8 mouse cellular contexts compared by ENCODE assay signal in the genomic region with DNA sequence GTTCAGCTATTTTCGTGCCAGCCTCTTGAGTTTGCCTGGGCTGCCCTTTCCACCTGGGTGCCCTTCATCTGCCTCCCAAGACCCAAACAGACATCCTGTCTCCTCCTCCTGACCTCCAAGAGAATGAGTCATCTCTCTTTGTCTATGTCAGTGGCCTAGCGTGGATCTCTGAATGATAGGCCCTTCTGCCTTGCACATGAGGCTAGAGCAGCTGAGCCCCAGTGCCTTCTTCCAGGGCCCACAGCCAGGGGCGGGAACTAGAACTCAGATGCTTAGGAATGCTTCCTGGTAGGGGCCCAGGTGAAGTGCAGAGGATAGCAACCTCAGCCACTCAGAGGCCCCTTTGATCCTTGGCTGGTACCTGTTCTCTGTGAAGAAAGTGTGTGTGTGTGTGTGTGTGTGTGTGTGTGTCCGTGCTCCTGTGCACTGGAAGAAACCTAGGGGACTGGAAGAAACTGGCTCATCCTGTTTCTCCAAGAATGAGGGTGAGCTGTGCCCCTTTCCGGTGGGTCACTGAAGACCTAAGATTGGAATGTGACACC. TPM values are rescaled to one million over a fixed set of nuclear protein-coding genes. Genes with fewer than 3 reads are reported as not detected.
DNase-seq lines count a peak whose midpoint lies in the region; ATAC-seq and TF ChIP-seq lines count a peak whose summit lies in the region.

No protein-coding gene starts in this region.

- no peak for DNase-seq in liver, embryonic 11.5 days (ENCODE audit: low spot score)
- no peak for DNase-seq in liver
- DNase-seq in hindbrain, embryonic 14.5 days (ENCODE audit: low spot score): no peak
- DNase-seq in liver, embryonic 13.5 days: no peak
- DNase-seq in testis, postnatal 10 days (ENCODE audit: low spot score): no peak
- no peak for DNase-seq in heart, adult 2 months
- DNase-seq in spleen, adult 18-20 months: no peak

- WGBS in liver, embryonic 11.5 days: 38% methylated on average over 5 of the region's 5 CpGs
- WGBS in hindbrain, embryonic 14.5 days: 51% methylated on average over 5 of the region's 5 CpGs
- 45% methylated on average over 5 of the region's 5 CpGs for whole genome bisulfite sequencing in liver, embryonic 13.5 days (ENCODE audit: insufficient replicate concordance)
- 29% methylated on average over 5 of the region's 5 CpGs for WGBS in heart, adult 2 months

- ATAC-seq in liver, embryonic 11.5 days (replicated peaks; ENCODE audit: low FRiP score): no peak
- peak; percentile 58 for ATAC-seq in activated CD4-positive, CD25-positive, alpha-beta regulatory T cell, adult 4 months
- ATAC-seq in hindbrain, embryonic 14.5 days (ENCODE audit: low FRiP score): no peak
- ATAC-seq in liver, embryonic 13.5 days (ENCODE audit: low read depth): no peak

- no peak for TF ChIP-seq POLR2A in heart, adult 2 months (IDR thresholded peaks at IDR 0.05; ENCODE audit: insufficient read depth, low read depth, low read length)

- no peaks in the 10 kb centered on the region for H3K9me3 ChIP-seq in liver, embryonic 11.5 days (ENCODE audit: control insufficient read depth, low read length)
- H3K9me3 ChIP-seq in hindbrain, embryonic 14.5 days (ENCODE audit: control insufficient read depth, low read length): no peaks in the 10 kb centered on the region
- H3K9me3 ChIP-seq in liver, embryonic 13.5 days (replicated peaks): no peaks in the 10 kb centered on the region

- no peak overlapping the region for H3K4me3 ChIP-seq in liver, embryonic 11.5 days (ENCODE audit: low read depth, low read length)
- no peak overlapping the region for H3K4me3 ChIP-seq in hindbrain, embryonic 14.5 days (replicated peaks; ENCODE audit: low read length)
- no peak overlapping the region for H3K4me3 ChIP-seq in liver, embryonic 13.5 days (replicated peaks)
- no peak overlapping the region for H3K4me3 ChIP-seq in heart, adult 2 months

- no peak overlapping the region for H3K9ac ChIP-seq in liver, embryonic 11.5 days (ENCODE audit: low read depth, low read length)
- H3K9ac ChIP-seq in hindbrain, embryonic 14.5 days: 0 out of 2 replicates have a peak overlapping the region, but pooled peaks have one; percentile 25
- peak overlapping the region; percentile 29; the same call in 1 of the 2 replicates for H3K9ac ChIP-seq in liver, embryonic 13.5 days
- H3K9ac ChIP-seq in heart, adult 2 months (ENCODE audit: low read depth, low read length): no peak overlapping the region

- H3K4me1 ChIP-seq in liver, embryonic 11.5 days (replicated peaks; ENCODE audit: control insufficient read depth, insufficient read depth, low read length): peaks cover 61% of the 10 kb centered on the region
- peaks cover 59% of the 10 kb centered on the region for H3K4me1 ChIP-seq in hindbrain, embryonic 14.5 days (replicated peaks; ENCODE audit: control insufficient read depth, insufficient read depth, low read length)
- peaks cover 80% of the 10 kb centered on the region for H3K4me1 ChIP-seq in liver, embryonic 13.5 days (replicated peaks)
- H3K4me1 ChIP-seq in heart, adult 2 months (ENCODE audit: control insufficient read depth, insufficient read depth, low read length): peaks cover 34% of the 10 kb centered on the region

- no peak for TF ChIP-seq EP300 in heart, adult 2 months (IDR thresholded peaks at IDR 0.05; ENCODE audit: insufficient read depth, low read depth, low read length)

- H3K4me2 ChIP-seq in liver, embryonic 11.5 days: peak overlapping the region; percentile 13
- no peak overlapping the region for H3K4me2 ChIP-seq in hindbrain, embryonic 14.5 days (replicated peaks)
- H3K4me2 ChIP-seq in liver, embryonic 13.5 days: peak overlapping the region; percentile 15; the same call in 1 of the 2 replicates

- intact Hi-C loops in heart, adult 2 months (cut with DNase I): loop anchor here (5.0 kb wide), 2 partner anchors 34 to 244 kb away; partner anchors contain the start of genes Drc3 and Tom1l2

- H3K27me3 ChIP-seq in liver, embryonic 11.5 days (replicated peaks; ENCODE audit: control insufficient read depth, insufficient read depth, low read length): no peaks in the 10 kb centered on the region
- H3K27me3 ChIP-seq in hindbrain, embryonic 14.5 days (ENCODE audit: control insufficient read depth, insufficient read depth, low read length): no peaks in the 10 kb centered on the region
- H3K27me3 ChIP-seq in liver, embryonic 13.5 days: no peaks in the 10 kb centered on the region
- no peaks in the 10 kb centered on the region for H3K27me3 ChIP-seq in heart, adult 2 months (ENCODE audit: control insufficient read depth, insufficient read depth, low read length)

- no peak for TF ChIP-seq CTCF in heart, adult 2 months (IDR thresholded peaks at IDR 0.05)

- peaks cover 18% of the 10 kb centered on the region for H3K79me2 ChIP-seq in heart, adult 2 months (replicated peaks; ENCODE audit: control insufficient read depth, insufficient read depth, low read length)

- no peak overlapping the region for H3K27ac ChIP-seq in liver, embryonic 11.5 days (ENCODE audit: low read depth, low read length)
- H3K27ac ChIP-seq in hindbrain, embryonic 14.5 days: 0 out of 2 replicates have a peak overlapping the region, but pooled peaks have one; percentile 11
- H3K27ac ChIP-seq in liver, embryonic 13.5 days: peak overlapping the region; percentile 93
- H3K27ac ChIP-seq in heart, adult 2 months: no peak overlapping the region; the same call in 1 of the 2 replicates

- no peaks in the 10 kb centered on the region for H3K36me3 ChIP-seq in liver, embryonic 11.5 days (ENCODE audit: control insufficient read depth, insufficient read depth, low read length)
- H3K36me3 ChIP-seq in hindbrain, embryonic 14.5 days (replicated peaks; ENCODE audit: control insufficient read depth, insufficient read depth): no peaks in the 10 kb centered on the region
- H3K36me3 ChIP-seq in liver, embryonic 13.5 days: no peaks in the 10 kb centered on the region
- H3K36me3 ChIP-seq in heart, adult 2 months (ENCODE audit: control insufficient read depth, insufficient read depth, low read length): peaks cover 2% of the 10 kb centered on the region; the same call in 1 of the 2 replicates

RNA-seq across cellular contexts. Expression of gene Rai1, which starts 3.9 kb away (rescaled TPM):
- 18.6 and 24.2 TPM in 2 replicates for polyA plus RNA-seq in liver, embryonic 11.5 days (2014; fragmentation: Nextera tagmentation; extraction: Ambion mirVana)
- 10 to 100 TPM in 1 of 2 experiments, 1 to 10 TPM in 1; 7.6 to 11.3 TPM for polyA plus RNA-seq in activated CD4-positive, CD25-positive, alpha-beta regulatory T cell, adult 4 months (2017; shearing (Covaris generic))
- polyA plus RNA-seq in hindbrain, embryonic 14.5 days (2014; fragmentation: Nextera tagmentation; extraction: Ambion mirVana): 34.1 and 39.1 TPM in 2 replicates
- 5.1 and 5.7 TPM in 2 replicates for polyA plus RNA-seq in liver, embryonic 13.5 days (2015; fragmentation: Nextera tagmentation; extraction: Ambion mirVana)
- 10 to 100 TPM; 21.8 to 26.5 TPM for total RNA-seq in heart, adult 2 months (2021)
- 15.8 and 20.0 TPM in 2 replicates for polyA plus RNA-seq in heart, adult 2 months (2012; rRNA removed)

Comparison
In these comparisons a context has a peak if more than half of its experiments do, and no peak if none do; other contexts are left out.
1. H3K27ac ChIP-seq: peak in hindbrain, embryonic 14.5 days (single experiment) and liver, embryonic 13.5 days (single experiment); none in liver, embryonic 11.5 days (single experiment) and heart, adult 2 months (single experiment).
2. H3K9ac ChIP-seq: peak in hindbrain, embryonic 14.5 days (single experiment) and liver, embryonic 13.5 days (single experiment); none in liver, embryonic 11.5 days (single experiment) and heart, adult 2 months (single experiment).